Mouse (Mus musculus) hindbrain, embryonic 10.5 days (tissue): ENCODE results near the gene Fcrlb. TPM values are rescaled to one million over a fixed set of nuclear protein-coding genes. Genes with fewer than 3 reads are reported as not detected.
"Not testable (repeated sequence)": the region's sequence is repeated elsewhere in the genome, so short reads cannot be mapped to it uniquely, and the experiment has no call there.

Experiments used
- DNase-seq: peaks from one replicate; pipeline ENCODE4 v3.0.0-alpha.2; 2017; ENCODE audit warnings: low spot score
- H3K27ac ChIP-seq: fragments of 300-500 bp; sonication (generic); 2 replicates; pipeline ENCODE4 v1.5.1; 2016; ENCODE audit warnings: mild to moderate bottlenecking, moderate library complexity
- H3K27me3 ChIP-seq: fragments of 300-500 bp; sonication (generic); 2 replicates; pipeline ENCODE4 v1.6.1; 2016; ENCODE audit warnings: mild to moderate bottlenecking; ENCODE audit not compliant: poor library complexity, insufficient read depth, severe bottlenecking
- H3K36me3 ChIP-seq: fragments of 300-500 bp; sonication (generic); 2 replicates; pipeline ENCODE4 v1.6.1; 2016; ENCODE audit warnings: mild to moderate bottlenecking, moderate library complexity
- H3K4me1 ChIP-seq: fragments of 300-500 bp; sonication (generic); replicated peaks from 2 replicates; pipeline ENCODE4 v1.6.1; 2016; ENCODE audit warnings: mild to moderate bottlenecking
- H3K4me3 ChIP-seq: fragments of 300-500 bp; sonication (generic); 2 replicates; pipeline ENCODE4 v1.5.1; 2016; ENCODE audit warnings: mild to moderate bottlenecking, moderate library complexity
- H3K9me3 ChIP-seq: fragments of 300-500 bp; sonication (generic); 2 replicates; pipeline ENCODE4 v1.6.1; 2016; ENCODE audit warnings: mild to moderate bottlenecking, moderate library complexity
- WGBS: fragments of 180-500 bp; shearing (Covaris S2); methylation state at CpG from one replicate; pipeline ENCODE4 v1.1.7; 2016; 5-methylcytosine and 5-hydroxymethylcytosine counted together
- polyA plus RNA-seq: library from polyadenylated mRNA; unstranded; fragments of >200 nt; fragmentation: Nextera tagmentation; extraction: Ambion mirVana; gene quantifications from 2 replicates; pipeline ENCODE4 v1.2.1, GENCODE M21; 2016

The Fcrlb gene
- not detected in 2 replicates for polyA plus RNA-seq

GRCm38 (mm10) chr1:170912891-170913615, at the start of gene Fcrlb:
Gene Fcrlb (minus strand): TSS chr1:170912941.
- 78% methylated on average over 5 of the region's 5 CpGs for WGBS
- H3K27me3 ChIP-seq = peaks cover 26% of the 10 kb centered on the region
- H3K36me3 ChIP-seq = no peaks in the 10 kb centered on the region
- H3K4me3 ChIP-seq = no peak within 1 kb of the TSS
- H3K4me1 ChIP-seq = peaks cover 7% of the 10 kb centered on the region
- no peak for DNase-seq
- H3K9me3 ChIP-seq = no peaks in the 10 kb centered on the region
- H3K27ac ChIP-seq = no peak within 1 kb of the TSS

GRCm38 (mm10) chr1:170962301-170962700, 49.6 kb upstream of the Fcrlb start:
- Histone ChIP-seq H3K36me3 (no peaks in the 10 kb centered on the region), H3K4me3 (no peak overlapping the region), H3K27me3 (no peaks in the 10 kb centered on the region), H3K27ac (no peak overlapping the region), H3K4me1 (no peaks in the 10 kb centered on the region), H3K9me3 (no peaks in the 10 kb centered on the region)
- WGBS = 83% methylated on average over 2 of the region's 2 CpGs
- DNase-seq = no peak

- no peak overlapping the region for H3K4me3 ChIP-seq
- no peaks in the 10 kb centered on the region for H3K27me3 ChIP-seq
- DNase-seq = no peak
- no peak overlapping the region for H3K27ac ChIP-seq
- H3K36me3 ChIP-seq = no peaks in the 10 kb centered on the region
- no peaks in the 10 kb centered on the region for H3K4me1 ChIP-seq
- WGBS = 83% methylated on average over 6 of the region's 6 CpGs
- no peaks in the 10 kb centered on the region for H3K9me3 ChIP-seq
Observed at GRCm38 (mm10) chr1:170961101-170961500, 48.4 kb upstream of the Fcrlb start.

GRCm38 (mm10) chr1:170959791-170960190, 47.0 kb upstream of the Fcrlb start:
- Histone ChIP-seq H3K36me3 (no peaks in the 10 kb centered on the region), H3K9me3 (no peaks in the 10 kb centered on the region), H3K27me3 (no peaks in the 10 kb centered on the region), H3K4me3 (no peak overlapping the region), H3K4me1 (no peaks in the 10 kb centered on the region), H3K27ac (no peak overlapping the region)
- no peak for DNase-seq
- 75% methylated on average over 2 of the region's 2 CpGs for WGBS

GRCm38 (mm10) chr1:170958225-170958624, 45.5 kb upstream of the Fcrlb start:
- 65% methylated on average over 3 of the region's 3 CpGs for WGBS
- H3K4me1 ChIP-seq = no peaks in the 10 kb centered on the region
- H3K36me3 ChIP-seq = no peaks in the 10 kb centered on the region
- DNase-seq = no peak
- H3K4me3 ChIP-seq = no peak overlapping the region
- H3K9me3 ChIP-seq = no peaks in the 10 kb centered on the region
- no peaks in the 10 kb centered on the region for H3K27me3 ChIP-seq
- no peak overlapping the region for H3K27ac ChIP-seq

- no peaks in the 10 kb centered on the region for H3K9me3 ChIP-seq
- no peaks in the 10 kb centered on the region for H3K36me3 ChIP-seq
- 96% methylated on average over 2 of the region's 2 CpGs for WGBS
- H3K27me3 ChIP-seq = no peaks in the 10 kb centered on the region
- H3K4me1 ChIP-seq = no peaks in the 10 kb centered on the region
- H3K4me3 ChIP-seq = no peak overlapping the region
- no peak overlapping the region for H3K27ac ChIP-seq
- no peak for DNase-seq
Observed at GRCm38 (mm10) chr1:170953192-170953591, 40.5 kb upstream of the Fcrlb start.

GRCm38 (mm10) chr1:170950772-170951171, 38.0 kb upstream of the Fcrlb start:
- no peaks in the 10 kb centered on the region for H3K4me1 ChIP-seq
- no peaks in the 10 kb centered on the region for H3K36me3 ChIP-seq
- 70% methylated on average over 3 of the region's 3 CpGs for WGBS
- no peaks in the 10 kb centered on the region for H3K27me3 ChIP-seq
- no peak overlapping the region for H3K27ac ChIP-seq
- no peak overlapping the region for H3K4me3 ChIP-seq
- no peak for DNase-seq
- H3K9me3 ChIP-seq = peaks cover 6% of the 10 kb centered on the region; the same call in 1 of the 2 replicates

GRCm38 (mm10) chr1:170944908-170945307, 32.2 kb upstream of the Fcrlb start:
- not testable (repeated sequence) for H3K4me1 ChIP-seq, H3K27me3 ChIP-seq, H3K4me3 ChIP-seq, DNase-seq, H3K27ac ChIP-seq, H3K36me3 ChIP-seq
- H3K9me3 ChIP-seq = peaks cover 26% of the 10 kb centered on the region
- 89% methylated on average over 6 of the region's 9 CpGs for WGBS

GRCm38 (mm10) chr1:170944151-170944550, 31.4 kb upstream of the Fcrlb start:
- peaks cover 26% of the 10 kb centered on the region for H3K9me3 ChIP-seq
- H3K4me1 ChIP-seq, DNase-seq, H3K27me3 ChIP-seq, H3K4me3 ChIP-seq, H3K36me3 ChIP-seq, H3K27ac ChIP-seq: not testable (repeated sequence)
- WGBS = 92% methylated on average over 9 of the region's 9 CpGs

GRCm38 (mm10) chr1:170939255-170939654, 26.5 kb upstream of the Fcrlb start:
- WGBS = 92% methylated on average over 12 of the region's 12 CpGs
- Histone ChIP-seq H3K4me3 (no peak overlapping the region), H3K27ac (no peak overlapping the region), H3K4me1 (no peaks in the 10 kb centered on the region), H3K36me3 (no peaks in the 10 kb centered on the region), H3K9me3 (peaks cover 18% of the 10 kb centered on the region), H3K27me3 (no peaks in the 10 kb centered on the region)
- DNase-seq = no peak

- H3K9me3 ChIP-seq = no peaks in the 10 kb centered on the region
- DNase-seq = no peak
- H3K27ac ChIP-seq = no peak overlapping the region
- H3K27me3 ChIP-seq = no peaks in the 10 kb centered on the region
- H3K36me3 ChIP-seq = no peaks in the 10 kb centered on the region
- H3K4me1 ChIP-seq = no peaks in the 10 kb centered on the region
- 76% methylated on average over 2 of the region's 2 CpGs for WGBS
- no peak overlapping the region for H3K4me3 ChIP-seq
Observed at GRCm38 (mm10) chr1:170934383-170934782, 21.6 kb upstream of the Fcrlb start.

GRCm38 (mm10) chr1:170933940-170934339, 21.2 kb upstream of the Fcrlb start:
- H3K4me3 ChIP-seq = no peak overlapping the region
- no peaks in the 10 kb centered on the region for H3K4me1 ChIP-seq
- no peaks in the 10 kb centered on the region for H3K27me3 ChIP-seq
- no peaks in the 10 kb centered on the region for H3K9me3 ChIP-seq
- WGBS = 89% methylated on average over 1 of the region's 1 CpGs
- no peak for DNase-seq
- H3K27ac ChIP-seq = no peak overlapping the region
- H3K36me3 ChIP-seq = no peaks in the 10 kb centered on the region

GRCm38 (mm10) chr1:170933386-170933920, 20.7 kb upstream of the Fcrlb start:
- Histone ChIP-seq H3K36me3 (no peaks in the 10 kb centered on the region), H3K4me1 (no peaks in the 10 kb centered on the region), H3K27ac (no peak overlapping the region), H3K27me3 (no peaks in the 10 kb centered on the region), H3K4me3 (no peak overlapping the region), H3K9me3 (no peaks in the 10 kb centered on the region)
- 77% methylated on average over 6 of the region's 6 CpGs for WGBS
- DNase-seq = no peak
